Mouse (Mus musculus): ENCODE measurements around the gene Muc4.

Muc4 gene

DNA sequence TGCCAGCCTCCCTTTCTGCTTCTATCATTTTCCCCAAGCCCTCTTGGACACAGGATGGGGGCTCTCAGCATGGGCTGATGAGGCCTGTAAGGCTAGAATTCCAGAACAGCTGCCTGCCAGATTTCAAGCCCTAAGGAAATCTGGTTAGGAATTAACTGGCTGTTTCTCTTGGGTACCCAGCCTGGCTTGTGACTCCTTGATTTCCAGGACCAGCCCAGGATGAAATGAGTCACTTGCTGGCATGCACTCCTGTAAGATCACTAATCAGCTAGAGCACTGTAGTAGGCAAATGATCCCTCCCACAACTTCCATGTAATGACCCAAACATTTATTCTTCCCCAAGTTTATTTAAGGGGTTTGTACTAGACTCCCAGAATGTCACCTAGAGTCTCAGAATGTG lies 7.4 kb upstream of the Muc4 start:
- DNase-seq = no peak

DNA sequence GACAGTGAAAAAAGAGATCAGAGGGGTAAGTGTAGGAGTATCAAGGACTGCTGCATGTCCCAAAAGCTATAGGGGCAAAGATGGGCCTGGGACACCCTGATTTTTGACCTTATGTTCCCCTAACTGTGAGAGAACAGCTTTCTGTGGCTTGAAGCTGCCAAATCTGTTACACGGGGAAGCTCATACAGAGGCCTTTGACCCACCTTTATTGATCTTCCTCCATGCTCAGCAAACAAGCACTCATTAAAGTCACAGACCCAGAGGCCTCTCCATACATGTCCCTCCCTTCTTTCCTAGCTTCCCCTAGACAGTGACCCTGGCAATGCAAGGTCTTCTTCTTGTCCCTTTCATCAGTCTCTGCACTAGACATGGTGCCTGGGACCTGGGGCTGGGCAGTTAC lies 7.0 kb upstream of the Muc4 start:
- DNase-seq = no peak

DNA sequence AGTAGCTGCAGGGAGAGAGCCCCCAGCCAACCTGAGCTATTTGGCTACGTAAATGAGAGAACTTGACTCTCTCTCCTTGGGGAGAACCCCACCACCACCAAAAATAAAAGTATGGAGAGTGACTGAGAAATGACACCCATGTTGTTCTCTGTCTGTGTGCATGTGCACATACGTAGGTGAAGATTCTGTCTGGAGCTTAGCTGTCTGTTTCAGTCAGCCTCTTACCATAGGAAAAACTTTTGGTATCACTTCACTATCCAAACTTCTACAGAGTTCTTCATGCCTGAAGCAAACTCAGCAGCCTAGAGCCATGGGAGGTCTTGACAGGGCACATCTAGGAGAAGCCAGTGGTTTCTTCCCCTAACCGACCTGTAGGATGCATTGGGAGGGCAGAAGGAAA lies 2.5 kb upstream of the Muc4 start:
- no peak for DNase-seq

DNA sequence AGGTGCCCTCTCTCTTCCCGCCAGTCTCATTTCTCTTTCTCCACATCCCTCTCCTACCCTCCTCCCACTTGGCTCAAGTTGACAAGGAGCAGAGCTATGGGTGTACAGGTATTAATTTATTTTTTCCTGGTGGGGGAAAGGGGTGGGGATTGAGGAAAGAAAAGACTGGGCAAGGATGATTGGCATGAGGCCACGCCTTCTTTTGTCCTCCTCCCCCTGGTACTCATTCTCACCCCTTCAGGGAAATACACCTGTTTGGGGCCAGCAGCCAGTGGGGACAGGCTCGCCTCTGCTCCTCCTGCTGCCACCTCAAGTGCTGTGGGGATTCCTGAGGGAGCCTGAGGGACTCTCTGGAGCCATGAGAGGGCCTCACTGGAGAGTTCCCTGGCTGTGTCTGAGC lies 336 bp downstream of the Muc4 start:
- DNase-seq = no peak

DNA sequence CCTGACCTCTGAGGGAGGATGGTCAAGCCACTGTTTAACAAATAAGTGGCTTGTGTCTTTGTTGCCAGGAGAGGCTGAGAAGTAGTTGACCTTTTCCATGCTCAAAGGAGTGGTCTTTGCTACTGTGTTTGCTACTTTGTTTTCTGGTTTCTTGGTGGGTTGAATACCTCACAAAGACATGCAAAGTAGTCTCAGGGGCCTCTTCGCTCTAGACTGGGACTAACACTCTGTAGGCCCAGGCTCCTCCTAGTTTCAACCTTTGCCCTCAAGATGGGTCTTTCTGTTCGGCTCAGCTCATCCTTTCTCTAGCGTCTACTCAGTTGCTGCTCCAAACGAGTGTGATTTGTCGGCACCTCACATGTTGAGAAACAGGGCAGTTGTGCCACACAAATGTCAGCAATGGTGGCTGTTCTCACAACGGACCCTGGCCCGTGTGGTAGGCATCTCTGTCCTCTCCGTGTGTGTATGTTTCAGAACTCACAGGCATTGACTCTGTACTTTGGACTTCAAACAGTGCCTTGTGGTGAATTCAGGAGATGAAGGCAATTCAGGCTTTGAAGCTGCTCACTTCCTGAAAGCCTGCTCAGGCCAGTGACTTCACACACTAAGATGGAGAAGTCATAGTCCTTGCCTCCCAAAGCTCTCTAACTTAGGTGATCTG lies 4.4 kb downstream of the Muc4 start:
- no peak for DNase-seq

DNA sequence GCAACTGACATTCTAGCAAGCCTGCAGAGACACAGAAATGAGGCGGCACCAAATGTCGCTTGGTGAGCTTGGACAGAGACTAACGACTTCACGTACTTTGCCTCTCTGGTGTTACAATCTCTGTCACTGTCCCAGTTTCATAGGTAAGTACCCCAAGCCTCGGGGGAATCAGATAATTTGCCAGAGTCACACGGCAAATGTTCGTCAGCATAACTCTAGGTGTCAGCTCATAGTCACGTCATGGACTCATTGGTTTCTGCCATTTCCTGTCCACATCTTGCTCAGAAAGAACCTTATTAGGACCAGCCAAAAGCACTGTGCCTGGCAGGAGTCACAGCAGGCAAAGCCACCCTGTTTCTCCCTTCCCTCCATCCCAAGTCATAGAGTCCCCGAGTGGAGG lies 5.7 kb downstream of the Muc4 start:
- DNase-seq = no peak

DNA sequence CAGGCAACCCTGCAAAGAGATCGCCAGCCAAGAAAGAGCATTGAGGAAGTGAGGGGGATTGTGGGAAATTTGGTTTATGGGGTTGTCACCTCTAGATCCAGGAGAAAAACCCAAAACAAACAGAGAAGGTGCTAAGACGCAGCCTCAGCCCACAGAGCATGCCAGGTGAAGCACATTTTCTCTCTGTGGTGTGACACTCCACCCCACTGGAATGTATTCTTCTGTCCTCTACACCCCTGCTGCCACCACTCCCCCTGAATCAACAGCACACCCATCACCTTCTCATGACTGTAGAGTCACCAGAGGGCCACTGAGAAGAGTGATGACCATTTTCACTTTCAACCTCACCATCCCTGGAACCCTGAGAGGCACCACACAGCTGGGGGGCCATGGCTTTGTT lies 7.0 kb downstream of the Muc4 start:
- DNase-seq = no peak

DNA sequence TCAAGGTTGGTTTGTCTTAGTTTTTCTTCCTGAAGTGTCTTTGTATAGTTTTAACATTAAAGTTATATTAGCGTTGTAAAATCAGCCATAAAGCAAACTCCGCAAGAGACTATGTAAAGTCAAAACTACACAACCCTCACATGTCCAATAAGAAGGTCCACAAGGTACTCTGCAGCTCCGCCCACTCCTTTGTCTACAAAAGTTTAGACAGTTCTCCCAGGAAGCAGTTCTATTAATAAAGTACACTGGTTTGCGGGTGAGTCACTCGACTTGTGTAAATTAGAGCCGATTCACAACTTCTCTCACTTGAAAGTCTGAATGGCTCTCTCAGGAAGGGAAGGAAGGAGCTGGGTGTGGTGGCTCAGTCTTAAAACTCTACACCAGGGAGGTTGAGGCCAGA lies 10.2 kb downstream of the Muc4 start:
- no peak for DNase-seq

DNA sequence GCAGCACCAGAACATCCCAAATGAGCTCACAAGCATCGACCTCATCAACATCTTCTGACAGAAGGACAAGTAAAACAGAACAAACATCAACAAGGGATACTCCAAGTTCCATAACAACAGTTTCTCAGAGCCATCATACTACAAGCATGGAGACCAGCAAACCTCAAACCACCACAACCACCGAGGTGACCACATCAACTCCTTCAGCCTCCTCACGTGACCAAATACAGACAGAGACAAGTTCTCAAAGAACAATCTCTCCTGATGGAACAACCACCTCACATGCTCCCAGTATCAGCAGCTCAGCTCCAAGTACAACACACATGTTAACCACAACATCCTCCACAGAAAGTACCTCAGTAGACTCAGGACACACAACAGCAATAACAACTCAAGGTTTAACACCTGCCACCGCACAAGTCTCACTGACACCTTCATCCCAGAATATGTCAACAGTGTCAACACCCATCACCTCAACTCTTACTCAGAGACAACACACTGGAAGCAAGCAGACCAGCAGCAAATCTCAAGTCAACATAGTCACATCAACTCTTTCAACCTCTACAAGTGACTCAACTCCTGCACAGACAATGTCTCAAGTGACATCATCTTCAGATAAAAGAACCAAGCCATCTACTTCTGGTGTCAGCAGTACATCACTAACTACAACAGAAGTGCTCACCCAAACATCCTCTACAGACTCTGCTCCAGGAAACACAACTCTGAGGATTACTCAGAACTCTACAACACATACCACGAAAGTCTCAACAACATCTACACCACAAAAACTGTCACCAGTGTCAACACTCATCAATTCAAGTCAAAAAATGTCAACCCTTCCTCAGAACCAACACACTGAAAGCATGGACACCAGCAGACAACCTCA lies 14.8 kb downstream of the Muc4 start:
- DNase-seq = no peak

DNA sequence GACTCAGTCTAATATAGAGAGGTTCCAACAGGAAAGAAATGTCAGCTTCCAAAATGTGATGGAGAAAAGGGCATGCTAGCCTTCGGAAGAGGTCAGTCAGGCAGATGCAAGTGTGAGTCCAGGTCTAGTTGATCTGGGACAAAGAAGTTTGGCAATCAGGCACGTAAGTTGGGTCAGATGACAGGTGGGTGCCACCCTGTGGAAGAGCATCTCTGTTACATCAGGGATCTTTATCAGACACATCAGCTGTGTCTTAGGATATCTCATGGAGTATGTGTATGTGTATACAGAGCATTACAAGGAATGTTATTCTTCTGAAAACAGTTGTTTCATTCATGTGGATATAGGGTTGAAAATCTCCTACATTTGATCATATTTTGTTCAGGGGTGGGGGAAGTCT lies 28.9 kb downstream of the Muc4 start:
- DNase-seq = no peak

DNA sequence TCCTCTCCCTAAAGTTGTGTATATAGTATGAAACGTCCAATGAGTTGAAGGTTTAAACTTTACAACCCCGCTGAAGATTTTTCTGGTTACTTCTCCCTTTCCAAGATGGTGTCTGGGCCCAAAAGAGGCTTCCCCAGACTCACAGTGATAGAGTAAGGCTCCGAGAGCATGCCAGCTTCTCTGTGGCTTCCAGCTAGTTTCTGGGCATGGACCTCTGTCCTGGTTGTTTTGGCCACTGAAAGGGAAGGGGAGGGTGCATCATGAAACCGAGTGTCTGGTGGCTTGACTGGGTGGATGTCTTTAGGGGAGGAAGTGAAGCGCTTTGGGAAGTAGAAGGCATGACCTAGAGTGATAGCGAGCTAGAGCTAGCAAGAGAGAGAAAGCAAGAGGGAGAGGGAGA lies 29.3 kb downstream of the Muc4 start:
- no peak for DNase-seq

DNA sequence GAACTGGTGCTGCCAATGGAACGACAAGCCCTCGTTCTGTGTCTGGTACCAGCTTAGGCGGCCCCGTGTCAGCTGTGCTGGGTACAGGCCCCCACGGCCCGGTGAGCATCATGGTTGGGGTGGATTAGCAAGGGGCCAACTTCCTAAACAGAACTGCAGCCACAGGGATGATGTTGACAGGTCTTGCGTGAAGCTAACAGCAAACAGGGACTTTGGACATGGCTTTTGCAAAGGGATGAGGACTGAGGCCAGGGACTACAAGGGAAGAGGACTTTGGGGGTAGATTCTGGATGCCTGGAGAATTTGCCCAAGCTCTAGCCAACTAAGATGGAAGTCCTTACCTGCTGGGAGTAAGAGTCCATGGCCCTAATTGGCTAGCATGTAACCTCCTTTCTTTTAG lies 31.2 kb downstream of the Muc4 start:
- DNase-seq = no peak

DNA sequence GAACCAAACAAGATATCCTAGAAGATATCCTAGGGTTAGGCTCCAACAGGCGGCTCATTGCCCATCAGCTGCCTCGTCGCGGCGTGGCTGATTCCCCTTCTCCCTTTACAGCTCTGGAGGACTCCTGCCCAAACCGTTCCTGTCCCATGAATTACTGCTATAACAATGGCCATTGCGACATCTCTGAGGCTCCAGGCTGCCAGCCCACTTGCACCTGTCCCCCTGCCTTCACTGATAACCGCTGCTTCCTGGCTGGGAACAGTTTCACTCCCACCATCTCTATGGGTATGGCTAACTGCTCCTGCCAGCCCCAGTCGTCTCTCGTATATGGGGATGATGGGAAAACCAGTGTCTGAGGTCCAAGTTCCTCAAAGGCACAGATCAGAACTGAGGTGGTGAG lies 41.0 kb downstream of the Muc4 start:
- DNase-seq = no peak

DNA sequence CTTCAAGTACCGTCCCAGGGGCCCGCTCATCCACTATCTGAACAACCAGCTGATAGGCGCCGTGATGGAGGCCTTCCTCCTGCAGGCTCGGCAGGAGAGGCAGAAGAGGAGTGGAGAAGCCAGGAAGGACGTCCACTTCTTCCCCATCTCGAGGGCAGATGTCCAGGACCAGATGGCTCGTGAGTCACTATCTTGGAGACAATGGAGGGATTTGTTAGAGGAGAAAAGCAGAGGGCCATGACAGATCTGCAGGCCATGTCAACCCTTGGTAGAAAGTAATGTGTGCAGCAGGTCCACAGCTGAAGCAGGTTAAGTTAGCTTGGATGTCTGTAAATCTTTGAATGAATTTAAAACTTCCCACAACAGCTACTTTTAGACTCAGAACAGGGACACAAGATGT lies 43.3 kb downstream of the Muc4 start:
- DNase-seq = no peak

DNA sequence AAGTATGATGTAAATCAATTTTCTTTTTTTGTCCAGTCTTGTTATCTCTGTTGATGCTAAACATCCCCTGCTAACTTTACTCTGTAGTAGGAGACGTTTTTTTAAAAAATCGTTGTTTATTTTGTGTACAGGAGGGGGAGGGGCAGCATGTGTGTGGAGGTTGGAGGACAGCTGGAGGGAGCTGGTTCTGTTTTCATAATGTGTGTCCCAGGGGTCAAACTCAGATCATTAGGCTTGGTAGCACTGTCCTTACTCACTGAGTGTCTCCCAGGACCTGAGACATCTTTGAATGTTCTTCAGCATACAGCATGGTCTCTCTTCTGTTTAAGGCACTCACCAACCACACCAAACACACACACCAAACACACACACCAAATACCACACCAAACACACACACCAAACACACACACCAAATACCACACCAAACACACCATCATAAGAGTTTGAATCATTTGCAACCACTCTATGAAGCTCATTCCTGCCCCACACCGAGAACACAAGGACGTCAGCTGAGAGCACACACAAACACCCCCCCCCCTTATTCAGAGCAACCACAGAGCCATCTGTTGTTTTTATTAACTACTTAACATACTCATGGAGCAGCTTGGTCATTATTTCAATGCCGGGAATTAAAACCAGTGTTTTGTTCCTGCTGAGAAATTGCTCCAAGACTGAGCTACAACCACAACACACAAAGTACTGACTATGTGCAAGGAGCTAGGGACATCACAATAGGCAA lies 47.8 kb downstream of the Muc4 start:
- no peak for DNase-seq

DNA sequence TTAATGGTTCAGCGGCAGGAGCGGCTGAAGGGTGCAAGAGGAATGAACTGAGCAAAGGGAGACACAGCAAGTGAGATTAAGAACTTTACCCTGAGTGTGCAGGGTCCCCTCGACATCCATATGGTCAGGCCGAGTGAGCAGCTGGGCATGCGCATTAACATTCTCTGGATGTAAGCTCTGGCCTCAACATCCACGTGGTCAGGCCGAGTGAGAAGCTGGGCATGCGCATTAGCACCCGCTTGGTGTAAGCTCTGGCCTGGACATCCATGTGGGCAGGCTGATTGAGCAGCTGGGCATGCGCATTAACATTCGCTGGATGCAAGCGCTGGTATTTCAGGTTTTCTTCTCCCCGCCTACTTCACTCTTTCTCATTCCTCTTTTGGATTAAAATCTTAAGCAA lies 49.2 kb downstream of the Muc4 start:
- DNase-seq = peak; percentile 53

DNA sequence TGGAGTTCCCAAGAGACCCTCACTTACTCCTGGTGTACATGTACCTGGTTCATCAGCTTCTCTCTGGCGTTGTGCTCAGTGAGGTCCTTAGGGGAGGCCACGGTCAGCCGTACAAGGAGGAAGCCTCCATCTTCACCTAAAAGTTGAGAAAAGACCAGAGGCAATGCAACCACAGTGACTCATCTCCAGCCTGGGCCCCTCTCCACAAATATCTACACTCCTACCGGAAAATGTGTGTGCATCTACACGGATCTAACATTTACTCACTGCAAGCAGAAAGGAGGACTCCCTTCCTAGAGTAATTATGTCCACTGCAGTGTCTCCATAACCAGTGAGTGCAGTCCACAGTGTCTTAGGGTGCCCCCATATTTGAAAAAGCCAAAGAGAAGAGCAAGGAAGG lies 54.4 kb downstream of the Muc4 start:
- DNase-seq = no peak

DNA sequence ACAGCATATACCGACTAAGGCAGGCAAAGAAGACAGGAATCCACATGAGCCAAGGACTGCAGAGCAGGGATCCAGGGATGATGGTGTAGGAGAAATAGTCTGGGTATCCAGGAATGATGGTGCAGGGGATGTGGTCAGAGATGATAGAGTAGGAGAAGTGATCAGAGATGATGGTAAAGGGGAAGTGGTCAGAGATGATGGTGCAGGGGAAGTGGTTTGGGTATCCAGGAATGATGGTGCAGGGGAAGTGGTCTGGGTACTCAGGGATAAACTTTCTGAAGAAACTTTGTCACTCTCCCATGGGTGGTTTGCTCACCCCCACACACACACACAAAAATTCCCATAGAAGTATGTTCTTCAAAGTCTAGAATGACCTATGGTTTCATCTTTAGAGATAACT lies 59.5 kb downstream of the Muc4 start:
- DNase-seq = no peak

DNA sequence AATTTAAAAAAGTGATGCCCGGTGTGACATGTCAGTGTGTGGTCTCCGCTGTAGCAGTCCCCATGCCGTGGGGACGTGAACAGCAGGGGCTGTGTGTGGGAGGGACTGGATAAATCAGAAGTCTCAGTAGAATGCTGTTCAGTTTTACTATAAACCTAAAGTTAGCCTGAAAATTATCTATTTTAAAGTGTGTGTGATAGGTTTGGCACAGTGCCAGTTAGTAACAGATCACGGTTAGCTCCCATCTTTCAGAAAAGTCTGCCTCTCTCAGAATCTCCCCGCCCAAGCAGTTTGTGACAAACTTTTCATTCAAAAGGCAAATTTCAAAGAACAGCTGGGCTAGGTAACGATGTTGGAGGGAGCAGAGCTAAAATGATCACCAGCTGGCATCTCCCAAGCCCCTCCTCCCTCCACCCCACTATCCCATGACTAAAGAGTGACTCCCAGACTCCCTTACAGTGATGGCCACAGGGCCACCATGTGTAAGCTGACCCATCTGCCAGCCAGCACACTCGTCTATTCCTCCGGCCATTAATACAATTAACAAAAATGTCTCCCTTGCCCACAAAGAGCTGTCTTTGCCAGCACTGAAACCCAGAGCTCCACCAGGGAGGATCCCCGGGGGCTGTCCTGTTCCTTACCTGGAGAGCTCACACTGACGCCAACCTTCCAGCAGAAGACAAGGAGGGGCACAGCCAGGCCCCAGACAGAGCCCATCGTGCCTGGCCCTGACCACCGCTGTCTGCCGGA lies 61.2 kb downstream of the Muc4 start:
- DNase-seq = no peak

DNA sequence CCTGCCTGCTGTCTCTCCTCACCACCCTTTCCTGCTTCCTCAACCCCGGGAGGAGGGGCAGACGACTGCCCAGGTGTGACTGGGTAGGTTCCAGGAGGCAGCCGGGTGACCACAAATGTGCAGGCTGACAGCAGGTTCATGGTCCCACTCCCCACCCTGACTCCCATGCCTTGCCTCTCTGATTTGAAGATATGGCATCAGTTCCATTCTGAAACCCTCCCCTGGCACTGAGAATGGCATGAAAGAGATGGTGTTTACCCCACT lies 61.7 kb downstream of the Muc4 start, which contains the start of gene Muc20:
TSS of gene Muc20 (minus strand) at position 10 of the 264 bp plus-strand sequence.
- no peak for DNase-seq

DNA sequence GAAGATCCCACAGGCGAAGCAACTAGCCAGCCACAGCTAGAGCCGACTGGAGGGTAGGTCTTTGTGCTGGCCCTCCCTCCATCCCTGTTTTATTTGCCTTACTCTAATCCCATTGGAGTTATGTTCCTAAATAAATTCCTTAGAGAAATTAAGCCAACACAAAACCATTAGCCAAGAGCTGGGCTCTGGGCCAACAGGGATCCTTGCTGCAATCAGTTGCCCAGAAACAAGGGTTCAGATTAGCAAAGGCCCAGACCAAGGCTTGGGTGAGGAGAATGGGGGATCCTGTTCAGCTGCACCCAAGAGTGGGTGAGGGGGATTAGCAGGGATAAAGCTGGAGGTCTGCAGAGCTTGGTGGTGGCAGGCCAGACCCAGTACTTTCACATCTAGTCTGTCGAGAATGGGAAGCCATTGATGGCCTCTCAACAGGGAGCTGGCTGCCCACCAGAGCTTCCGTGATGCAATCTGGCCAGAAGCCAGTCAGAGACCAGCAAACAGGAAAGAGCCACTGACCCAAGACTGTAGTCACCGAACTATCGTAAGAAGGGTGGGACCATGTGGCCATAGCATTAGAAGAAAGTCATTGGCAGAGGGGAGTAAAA lies 67.7 kb downstream of the Muc4 start:
- DNase-seq = peak; percentile 35

DNA sequence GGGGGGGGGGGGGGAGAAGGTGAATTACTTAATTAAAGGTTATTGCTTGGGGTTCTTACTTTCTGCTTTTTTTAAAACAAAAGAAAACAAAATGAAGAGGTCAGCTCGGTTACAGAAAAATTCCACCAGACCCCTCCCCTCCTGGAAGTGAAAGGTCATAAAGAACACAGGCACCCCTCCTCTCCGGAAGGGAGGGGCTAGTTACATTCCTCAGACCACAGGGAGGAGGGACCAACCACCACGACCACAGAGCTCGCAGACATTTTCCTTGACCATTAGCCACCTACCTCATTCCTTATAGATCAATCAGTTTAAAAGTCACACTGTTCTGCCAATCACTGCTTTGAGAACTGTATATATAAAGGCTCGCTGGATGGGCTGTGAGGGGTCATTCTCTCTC lies 68.2 kb downstream of the Muc4 start:
- DNase-seq = no peak

DNA sequence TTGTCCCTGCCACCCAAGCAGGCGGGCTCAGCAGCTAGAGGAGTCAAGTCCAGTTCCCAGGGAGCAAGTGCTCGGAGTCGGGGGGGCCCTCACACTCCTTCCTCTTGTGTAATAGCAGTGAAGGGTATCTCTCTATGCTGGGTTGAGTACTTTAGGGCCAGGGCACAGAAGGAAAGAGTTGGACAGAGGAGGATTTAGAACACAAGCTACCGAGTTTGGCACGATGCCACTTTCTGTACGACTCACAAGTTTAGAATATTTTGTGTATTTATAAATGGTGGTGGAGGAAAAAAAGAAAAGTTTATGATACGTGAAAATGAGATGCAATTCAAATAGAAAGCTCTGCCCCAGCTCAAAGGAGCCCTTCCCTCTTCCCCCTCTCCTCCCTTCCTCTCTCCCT lies 69.5 kb downstream of the Muc4 start:
- no peak for DNase-seq

All from layer of hippocampus, adult 9-11 months (tissue).